Mouse (Mus musculus) testis, adult 2 months (tissue): ENCODE data around the gene Celsr1. TPM values are rescaled to one million over a fixed set of nuclear protein-coding genes. Genes with fewer than 3 reads are reported as not detected.

ENCODE experiments used
- H3K27ac ChIP-seq: fragments of 200-500 bp; 2 replicates; pipeline ENCODE4 v1.5.1; 2012; ENCODE audit warnings: low read depth, low read length; ENCODE audit not compliant: control insufficient read depth, insufficient read depth
- H3K27me3 ChIP-seq: fragments of 200-500 bp; 2 replicates; pipeline ENCODE4 v1.6.1; 2012; ENCODE audit warnings: mild to moderate bottlenecking, low read length, moderate library complexity; ENCODE audit not compliant: control insufficient read depth, insufficient read depth
- H3K36me3 ChIP-seq: fragments of 200-500 bp; 2 replicates; pipeline ENCODE4 v1.6.1; 2012; ENCODE audit warnings: mild to moderate bottlenecking, low read length; ENCODE audit not compliant: control insufficient read depth, insufficient read depth
- H3K4me1 ChIP-seq: fragments of 200-500 bp; 2 replicates; pipeline ENCODE4 v1.6.1; 2012; ENCODE audit warnings: low read length; ENCODE audit not compliant: control insufficient read depth, insufficient read depth
- H3K4me3 ChIP-seq: fragments of 200-500 bp; 2 replicates; pipeline ENCODE4 v1.5.1; 2012; ENCODE audit warnings: low read depth, mild to moderate bottlenecking, low read length, moderate library complexity, mixed read lengths; ENCODE audit not compliant: control insufficient read depth
- CTCF ChIP-seq: fragments of 200-500 bp; IDR thresholded peaks from 2 replicates; pipeline ENCODE4 v1.5.1; 2012; ENCODE audit warnings: low read depth, mild to moderate bottlenecking, inconsistent platforms, low read length, moderate library complexity; ENCODE audit not compliant: control insufficient read depth, insufficient read depth, insufficient replicate concordance
- POLR2A ChIP-seq: fragments of 200-500 bp; IDR thresholded peaks from 2 replicates; pipeline ENCODE4 v1.6.1; 2012; ENCODE audit warnings: low read depth, mild to moderate bottlenecking, inconsistent platforms, low read length, moderate library complexity; ENCODE audit not compliant: control insufficient read depth
- polyA plus RNA-seq: library from polyadenylated mRNA; depleted of rRNA; stranded (reverse); fragments of >200 nt; gene quantifications from 2 replicates; pipeline ENCODE4 v1.2.3, GENCODE M21; 2012

The Celsr1 gene
- polyA plus RNA-seq, 1 experiment: 0.15 TPM

DNA sequence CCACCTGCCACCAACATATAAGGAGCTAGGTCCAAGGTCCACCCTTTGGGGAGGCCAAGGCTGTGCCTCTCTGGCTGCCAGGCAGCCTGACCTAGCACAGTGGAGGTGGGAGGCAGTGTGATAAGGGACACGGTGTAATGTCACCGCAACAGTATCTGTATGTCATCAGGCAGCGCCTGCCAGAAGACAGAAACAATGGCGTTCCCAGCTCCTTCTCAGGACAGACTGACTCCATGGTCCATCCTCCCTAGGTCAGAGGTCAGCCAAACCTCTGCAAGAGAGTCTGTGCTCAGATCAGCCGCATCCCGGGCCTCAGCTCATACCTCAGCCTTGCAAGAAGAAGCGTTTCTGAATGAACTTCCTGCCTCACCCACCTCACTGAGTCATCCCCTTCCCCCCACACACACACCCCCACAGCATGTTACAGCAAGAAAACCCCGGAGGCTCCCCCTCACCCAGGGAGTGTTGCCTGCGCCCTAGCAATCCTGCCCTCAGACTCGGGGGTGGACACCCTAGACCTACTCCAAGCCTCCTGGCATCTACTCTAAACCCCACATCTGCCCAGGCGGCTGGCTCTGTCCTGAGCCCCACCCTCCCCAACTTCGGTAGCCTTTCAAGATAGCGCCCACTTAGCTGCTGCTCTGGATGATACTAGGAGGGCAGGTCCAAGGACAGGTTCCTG is 17.6 kb downstream of the Celsr1 start:
- H3K4me1 ChIP-seq: peaks cover 5% of the 10 kb centered on the region
- H3K27me3 ChIP-seq: no peaks in the 10 kb centered on the region
- no peak overlapping the region for H3K4me3 ChIP-seq
- no peak overlapping the region for H3K27ac ChIP-seq
- no peaks in the 10 kb centered on the region for H3K36me3 ChIP-seq
- no peak for TF ChIP-seq CTCF

DNA sequence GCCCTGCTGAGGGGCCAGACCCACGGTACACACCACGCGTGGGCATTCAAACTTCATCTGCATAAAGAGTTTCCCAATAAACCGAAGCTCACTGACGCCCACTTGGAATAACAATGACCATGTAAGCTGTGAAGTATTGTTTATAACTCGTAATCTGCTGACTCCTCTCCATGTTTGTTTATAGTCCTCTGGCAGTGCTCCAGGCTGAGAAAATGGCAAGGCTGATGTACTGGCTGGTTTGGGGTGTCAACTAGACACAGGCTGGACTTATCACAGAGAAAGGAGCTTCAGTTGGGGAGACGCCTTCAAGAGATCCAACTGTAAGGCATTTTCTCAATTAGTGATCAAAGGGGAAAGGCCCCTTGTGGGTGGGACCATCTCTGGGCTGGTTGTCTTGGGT is 18.6 kb downstream of the Celsr1 start:
- no peak for TF ChIP-seq POLR2A
- no peak for TF ChIP-seq CTCF
- Histone ChIP-seq H3K4me3 (no peak overlapping the region), H3K27ac (no peak overlapping the region), H3K36me3 (no peaks in the 10 kb centered on the region), H3K27me3 (no peaks in the 10 kb centered on the region), H3K4me1 (peaks cover 8% of the 10 kb centered on the region)

DNA sequence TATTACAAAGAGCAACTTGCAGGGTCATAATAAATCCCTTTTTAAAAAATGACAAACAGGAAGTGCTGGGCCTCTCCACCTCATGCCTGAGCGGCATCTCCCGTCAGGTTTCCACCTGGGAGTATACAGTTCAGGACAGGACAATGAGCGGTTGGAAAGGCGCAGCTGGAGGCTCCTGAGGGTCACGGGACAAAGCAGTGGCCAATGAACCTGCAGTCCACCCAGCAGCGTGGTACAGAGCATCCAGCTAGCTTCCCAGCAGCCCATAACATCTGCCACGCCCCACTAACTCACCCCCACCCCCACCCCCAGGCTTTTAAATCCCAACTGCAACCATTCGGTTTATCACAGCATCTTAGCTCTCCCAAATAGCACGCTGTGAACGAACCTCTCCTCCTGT is 19.9 kb downstream of the Celsr1 start:
- H3K4me1 ChIP-seq: peaks cover 9% of the 10 kb centered on the region
- no peak overlapping the region for H3K4me3 ChIP-seq
- H3K27me3 ChIP-seq: no peaks in the 10 kb centered on the region
- TF ChIP-seq CTCF (no peak), POLR2A (no peak)
- H3K27ac ChIP-seq: no peak overlapping the region
- no peaks in the 10 kb centered on the region for H3K36me3 ChIP-seq

DNA sequence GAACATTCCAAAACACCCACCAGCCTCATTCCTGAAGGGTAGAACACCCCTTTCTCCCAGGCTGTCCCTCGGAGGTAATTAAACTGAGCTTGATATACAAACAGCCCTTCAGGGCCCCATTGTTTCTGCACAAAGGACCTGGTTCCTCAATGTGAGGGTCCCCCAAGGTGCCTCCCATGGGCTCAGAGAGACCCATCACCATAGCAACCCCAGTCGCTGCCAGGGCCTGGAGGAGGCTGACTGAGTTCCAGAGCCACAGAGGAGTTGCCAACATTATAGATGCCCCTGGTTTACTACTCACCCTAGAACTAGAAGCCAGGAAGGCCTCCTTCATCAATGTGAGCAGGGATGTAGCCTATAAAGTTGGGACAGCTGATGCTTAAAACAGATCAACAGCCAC is 20.4 kb downstream of the Celsr1 start:
- Histone ChIP-seq H3K4me1 (peaks cover 9% of the 10 kb centered on the region), H3K4me3 (no peak overlapping the region), H3K27me3 (no peaks in the 10 kb centered on the region), H3K27ac (no peak overlapping the region), H3K36me3 (no peaks in the 10 kb centered on the region)
- TF ChIP-seq CTCF (no peak), POLR2A (no peak)

GRCm38 (mm10) chr15:86007690-86008121 is 25.9 kb downstream of the Celsr1 start:
- H3K4me3 ChIP-seq: no peak overlapping the region
- TF ChIP-seq POLR2A: no peak
- TF ChIP-seq CTCF: no peak
- peaks cover 13% of the 10 kb centered on the region for H3K4me1 ChIP-seq
- no peaks in the 10 kb centered on the region for H3K27me3 ChIP-seq
- no peak overlapping the region for H3K27ac ChIP-seq
- H3K36me3 ChIP-seq: no peaks in the 10 kb centered on the region

DNA sequence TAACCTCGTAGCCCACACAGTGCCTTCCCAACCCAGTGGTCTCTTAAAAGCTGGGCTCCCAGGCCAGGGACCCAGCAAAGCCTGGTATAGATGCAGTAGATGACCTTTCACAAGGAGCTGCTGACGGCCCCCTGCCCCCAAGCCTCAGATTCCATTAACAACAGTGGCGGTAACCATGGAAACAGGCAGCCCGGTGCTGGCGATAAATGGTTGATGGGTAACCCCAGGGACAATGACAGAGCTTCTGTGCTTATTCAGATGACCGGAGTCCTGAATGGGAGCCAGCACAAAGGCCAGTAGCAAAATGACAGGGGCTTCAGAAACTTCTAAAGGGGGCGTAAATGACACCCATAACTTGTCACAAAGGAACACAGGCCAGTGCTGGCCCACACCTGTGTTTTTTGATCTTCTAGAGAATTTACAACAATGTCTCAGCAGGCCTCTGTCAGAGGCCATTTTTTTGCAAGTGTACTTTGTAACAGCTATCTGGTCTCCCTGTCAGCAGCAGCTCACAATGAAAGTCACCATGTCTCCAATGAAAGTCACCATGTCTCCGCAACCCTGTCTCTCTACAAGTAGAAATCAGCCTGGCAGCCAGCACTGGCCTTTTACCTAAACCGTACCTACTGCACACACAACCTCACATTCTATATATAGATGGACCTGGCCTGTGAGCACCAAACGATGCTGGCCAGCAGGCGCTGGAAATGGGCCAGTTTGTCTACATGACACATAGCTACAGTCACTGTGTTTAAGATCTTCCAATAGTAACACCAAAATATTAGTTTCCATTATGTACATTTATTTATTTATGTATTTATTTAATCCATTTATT is 27.7 kb downstream of the Celsr1 start:
- Histone ChIP-seq H3K4me1 (peaks cover 13% of the 10 kb centered on the region), H3K27ac (peak overlapping the region; percentile 51; the same call in 1 of the 2 replicates), H3K4me3 (peak overlapping the region; percentile 77), H3K27me3 (no peaks in the 10 kb centered on the region), H3K36me3 (no peaks in the 10 kb centered on the region)
- peak; percentile 17; the same call in 1 of the 2 replicates for TF ChIP-seq POLR2A
- no peak for TF ChIP-seq CTCF

DNA sequence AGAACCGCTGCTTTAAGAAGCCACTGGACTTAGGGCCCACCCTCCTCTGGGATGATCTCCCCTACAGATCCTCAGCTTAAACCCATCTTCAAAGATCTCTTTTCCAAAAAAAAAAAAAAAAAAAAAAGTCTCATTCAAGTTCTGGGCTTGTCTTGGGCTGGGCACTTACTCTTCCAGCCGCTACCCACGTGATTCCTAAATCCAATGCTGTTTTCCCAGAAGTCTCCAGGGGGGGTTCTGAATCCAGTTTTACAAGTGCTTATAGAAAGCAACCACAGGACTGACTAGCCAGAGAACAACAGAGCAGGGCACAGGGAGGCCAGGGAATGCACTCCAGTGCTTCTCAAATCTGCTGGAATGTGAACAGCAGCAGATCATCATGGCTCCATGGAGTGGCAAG is 29.5 kb downstream of the Celsr1 start:
- no peaks in the 10 kb centered on the region for H3K27me3 ChIP-seq
- peaks cover 9% of the 10 kb centered on the region for H3K4me1 ChIP-seq
- TF ChIP-seq POLR2A (no peak), CTCF (no peak)
- no peak overlapping the region for H3K27ac ChIP-seq
- peak overlapping the region; percentile 28 for H3K4me3 ChIP-seq
- H3K36me3 ChIP-seq: no peaks in the 10 kb centered on the region
